Mouse (Mus musculus) lung, postnatal 0 days (tissue): Measurements from ENCODE around the gene Kdm4b. TPM values are rescaled to one million over a fixed set of nuclear protein-coding genes. Genes with fewer than 3 reads are reported as not detected.

Experiments used
- ATAC-seq: fragments of 200-750 bp; cut with Nextera tagmentation; 2 replicates; pipeline ENCODE4 v1.8.0; 2017; ENCODE audit warnings: moderate library complexity
- DNase-seq: peaks from one replicate; pipeline ENCODE4 v3.0.0-alpha.2; 2016; ENCODE audit warnings: low spot score
- H3K27ac ChIP-seq: fragments of 300-500 bp; sonication (generic); 2 replicates; pipeline ENCODE4 v1.5.1; 2014; ENCODE audit warnings: antibody characterized with exemption, mild to moderate bottlenecking, low read length, mixed read lengths
- H3K27me3 ChIP-seq: fragments of 300-500 bp; sonication (generic); replicated peaks from 2 replicates; pipeline ENCODE4 v1.6.1; 2014; ENCODE audit warnings: low read length, mixed read lengths; ENCODE audit not compliant: insufficient read depth
- H3K36me3 ChIP-seq: fragments of 300-500 bp; sonication (generic); 2 replicates; pipeline ENCODE4 v1.6.1; 2014; ENCODE audit warnings: low read length, mixed read lengths; ENCODE audit not compliant: insufficient read depth
- H3K4me1 ChIP-seq: fragments of 300-500 bp; sonication (generic); 2 replicates; pipeline ENCODE4 v1.6.1; 2014; ENCODE audit warnings: antibody characterized with exemption, low read depth, low read length, mixed read lengths; ENCODE audit not compliant: insufficient read depth
- H3K4me2 ChIP-seq: fragments of 300-500 bp; sonication (generic); replicated peaks from 2 replicates; pipeline ENCODE4 v1.6.1; 2014; ENCODE audit warnings: low read depth, mild to moderate bottlenecking, low read length, moderate library complexity, mixed read lengths
- H3K4me3 ChIP-seq: fragments of 300-500 bp; sonication (generic); 2 replicates; pipeline ENCODE4 v1.5.1; 2014; ENCODE audit warnings: low read depth, low read length
- H3K9ac ChIP-seq: fragments of 300-500 bp; sonication (generic); replicated peaks from 2 replicates; pipeline ENCODE4 v1.6.1; 2014; ENCODE audit warnings: low read depth, mild to moderate bottlenecking
- H3K9me3 ChIP-seq: fragments of 300-500 bp; sonication (generic); 2 replicates; pipeline ENCODE4 v1.6.1; 2016; ENCODE audit warnings: low read length, mixed read lengths
- CTCF ChIP-seq: IDR thresholded peaks from 2 replicates; pipeline ENCODE4 v1.5.1; 2016; ENCODE audit warnings: antibody characterized with exemption, mild to moderate bottlenecking
- EP300 ChIP-seq: IDR thresholded peaks from 2 replicates; pipeline ENCODE4 v1.6.1; 2016; ENCODE audit warnings: antibody characterized with exemption, mild to moderate bottlenecking, control low read depth
- WGBS: fragments of 180-500 bp; shearing (Covaris S2); extraction: QIAGEN DNeasy Blood & Tissue Kit; methylation state at CpG from one replicate; pipeline ENCODE4 v1.1.7; 2014; 5-methylcytosine and 5-hydroxymethylcytosine counted together
- polyA plus RNA-seq: library from polyadenylated mRNA; unstranded; fragments of >200 nt; fragmentation: Nextera tagmentation; extraction: Ambion mirVana; gene quantifications from 2 replicates; pipeline ENCODE4 v1.2.1, GENCODE M21; 2015

The Kdm4b gene
- polyA plus RNA-seq, 1 experiment from 2014 or later = 19.7 TPM

DNA sequence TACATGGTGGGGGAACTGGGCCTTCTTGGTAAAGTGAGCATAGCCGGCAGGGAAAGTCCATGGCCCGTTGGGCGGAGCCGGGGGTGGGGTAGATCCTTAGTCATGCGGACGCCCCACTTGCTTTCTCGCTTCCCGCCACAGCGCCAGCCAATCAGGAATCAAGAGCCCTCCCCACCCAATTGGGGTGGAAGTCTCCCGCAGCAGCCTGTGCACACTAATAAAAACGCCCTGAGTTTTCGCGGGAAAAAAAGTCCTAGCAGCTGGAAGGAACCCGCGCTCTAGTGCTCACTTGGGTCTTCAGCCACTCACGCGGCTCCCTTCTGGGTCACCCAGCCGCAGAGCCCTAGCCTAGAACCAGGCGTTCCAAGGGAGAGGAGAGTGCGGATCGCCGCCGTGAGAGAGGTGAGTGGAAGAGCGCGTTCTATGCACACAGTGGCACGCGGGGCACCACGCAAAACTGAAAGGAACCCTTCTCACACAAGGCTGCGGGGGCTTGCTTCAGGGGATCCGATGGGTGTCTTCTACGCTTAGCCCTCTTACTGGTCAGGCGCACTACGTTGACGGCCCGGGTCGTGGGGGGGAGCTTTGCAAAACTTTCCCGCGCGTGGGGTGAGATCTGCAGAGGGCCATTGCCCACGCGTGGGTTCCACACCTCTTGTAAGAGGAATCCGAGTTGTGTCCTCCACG, 22.6 kb upstream of the Kdm4b start, which contains the start of gene Uhrf1:
Gene Uhrf1, plus strand, starts transcription at position 162 of the 687 bp plus-strand sequence.
- peak within 1 kb of the TSS; percentile 69 for H3K4me3 ChIP-seq
- peaks cover 16% of the 10 kb centered on the region for H3K4me1 ChIP-seq
- H3K27me3 ChIP-seq = no peaks in the 10 kb centered on the region
- ATAC-seq (peak; percentile 49), DNase-seq (peak; percentile 83)
- H3K36me3 ChIP-seq = no peaks in the 10 kb centered on the region
- H3K4me2 ChIP-seq = peak within 1 kb of the TSS; percentile 99
- H3K9ac ChIP-seq = peak within 1 kb of the TSS; percentile 36
- no peaks in the 10 kb centered on the region for H3K9me3 ChIP-seq
- H3K27ac ChIP-seq = peak within 1 kb of the TSS; percentile 38; the same call in 1 of the 2 replicates
- WGBS = 2% methylated on average over 43 of the region's 43 CpGs
- no peak for TF ChIP-seq CTCF
- no peak for TF ChIP-seq EP300

DNA sequence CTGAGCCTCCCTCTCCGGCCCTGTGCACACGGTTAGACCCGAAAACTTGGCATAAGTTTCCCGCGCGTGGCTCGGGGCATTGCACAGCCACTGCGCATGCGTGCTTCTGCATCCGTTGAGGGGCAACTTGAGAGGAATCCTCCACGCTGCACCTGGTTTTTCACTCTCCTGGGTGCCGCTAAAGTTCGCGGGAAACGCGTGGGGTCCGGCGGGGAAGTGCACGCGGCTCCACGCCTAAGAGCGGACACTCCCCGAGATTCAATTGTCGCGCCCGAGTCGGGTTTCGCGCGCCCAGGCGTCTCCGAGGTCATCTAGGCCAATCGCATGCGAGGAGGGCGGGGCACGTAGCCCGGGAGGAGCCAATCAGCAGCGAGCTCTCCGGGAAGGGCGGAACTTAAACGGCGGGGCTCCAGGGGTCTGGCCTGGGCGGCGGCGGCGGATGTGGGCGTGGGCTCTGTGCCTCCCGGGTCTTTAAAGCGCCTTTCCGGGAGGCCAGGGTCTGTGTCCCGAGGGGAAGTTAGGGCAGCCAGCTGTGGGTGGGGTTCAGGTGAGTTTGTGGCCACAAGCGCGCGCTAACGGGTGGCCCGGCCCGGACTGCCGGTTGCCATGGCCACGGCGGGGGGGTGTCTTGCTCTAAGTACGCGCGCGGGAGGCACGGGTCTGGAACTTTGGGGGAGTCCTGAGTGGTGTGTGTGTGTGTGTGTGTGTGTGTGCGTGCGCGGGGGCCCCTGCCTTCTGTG, 21.8 kb upstream of the Kdm4b start:
- H3K4me1 ChIP-seq = peaks cover 17% of the 10 kb centered on the region
- WGBS = 0% methylated on average over 67 of the region's 68 CpGs

DNA sequence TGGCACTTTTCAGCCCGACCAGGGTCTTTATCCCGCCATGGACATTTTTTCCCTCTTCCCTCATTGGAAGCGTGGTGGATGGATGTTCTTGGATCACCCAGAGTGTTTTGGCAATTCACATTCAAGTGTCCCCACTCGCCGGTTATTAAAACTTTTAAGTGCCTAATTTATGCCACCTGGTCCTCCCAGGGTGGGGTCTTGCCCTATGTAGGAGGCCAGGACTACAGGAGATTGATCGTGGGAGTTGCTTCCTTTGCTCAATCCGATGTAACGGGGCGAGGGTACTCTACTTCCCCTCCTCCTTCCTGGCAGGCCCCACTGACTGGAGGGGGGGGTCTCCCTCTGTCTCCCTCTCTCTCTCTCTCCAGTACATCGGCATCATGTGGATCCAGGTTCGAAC, 21.1 kb upstream of the Kdm4b start:
- Histone ChIP-seq H3K27ac (no peak overlapping the region), H3K4me1 (peaks cover 17% of the 10 kb centered on the region), H3K27me3 (no peaks in the 10 kb centered on the region), H3K4me2 (peak overlapping the region; percentile 99), H3K4me3 (peak overlapping the region; percentile 69), H3K36me3 (no peaks in the 10 kb centered on the region), H3K9me3 (no peaks in the 10 kb centered on the region), H3K9ac (peak overlapping the region; percentile 36; the same call in 1 of the 2 replicates)
- 7% methylated on average over 10 of the region's 11 CpGs for WGBS
- no peak for TF ChIP-seq CTCF
- no peak for TF ChIP-seq EP300
- no peak for DNase-seq
- no peak for ATAC-seq

More for the DNA sequence above, 21.8 kb upstream of the Kdm4b start:
- Histone ChIP-seq H3K4me3 (peak overlapping the region; percentile 69), H3K4me2 (peak overlapping the region; percentile 99), H3K9ac (peak overlapping the region; percentile 36), H3K36me3 (no peaks in the 10 kb centered on the region), H3K9me3 (no peaks in the 10 kb centered on the region), H3K27ac (peak overlapping the region; percentile 38; the same call in 1 of the 2 replicates), H3K27me3 (no peaks in the 10 kb centered on the region)
- TF ChIP-seq CTCF (no peak), EP300 (no peak)
- ATAC-seq (peak; percentile 97), DNase-seq (peak; percentile 97)

DNA sequence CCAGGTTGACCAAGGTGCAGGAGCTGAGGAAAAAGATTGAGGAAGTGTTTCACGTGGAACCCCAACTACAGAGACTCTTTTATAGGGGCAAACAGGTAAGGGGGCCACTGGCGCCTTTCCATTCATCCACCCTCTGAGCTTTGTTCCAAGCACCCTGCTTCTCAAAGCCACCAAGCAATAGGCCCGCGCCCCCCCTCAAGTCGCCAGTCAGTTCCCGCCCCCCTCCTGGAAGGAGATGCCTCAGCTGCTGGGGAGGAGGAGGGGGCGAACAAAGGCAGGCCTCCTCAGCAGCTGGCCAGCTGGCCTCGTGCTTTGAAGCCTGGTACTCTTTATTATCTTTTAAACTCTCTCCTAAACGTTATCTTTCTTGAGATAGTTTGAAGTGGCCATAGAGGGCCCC, 20.7 kb upstream of the Kdm4b start:
- peaks cover 17% of the 10 kb centered on the region for H3K4me1 ChIP-seq
- ATAC-seq = no peak
- H3K4me3 ChIP-seq = no peak overlapping the region
- no peak for DNase-seq
- H3K4me2 ChIP-seq = peak overlapping the region; percentile 99
- no peak for TF ChIP-seq CTCF
- no peak for TF ChIP-seq EP300
- no peaks in the 10 kb centered on the region for H3K36me3 ChIP-seq
- H3K9me3 ChIP-seq = no peaks in the 10 kb centered on the region
- WGBS = 21% methylated on average over 9 of the region's 9 CpGs
- no peaks in the 10 kb centered on the region for H3K27me3 ChIP-seq
- H3K27ac ChIP-seq = no peak overlapping the region
- H3K9ac ChIP-seq = no peak overlapping the region

DNA sequence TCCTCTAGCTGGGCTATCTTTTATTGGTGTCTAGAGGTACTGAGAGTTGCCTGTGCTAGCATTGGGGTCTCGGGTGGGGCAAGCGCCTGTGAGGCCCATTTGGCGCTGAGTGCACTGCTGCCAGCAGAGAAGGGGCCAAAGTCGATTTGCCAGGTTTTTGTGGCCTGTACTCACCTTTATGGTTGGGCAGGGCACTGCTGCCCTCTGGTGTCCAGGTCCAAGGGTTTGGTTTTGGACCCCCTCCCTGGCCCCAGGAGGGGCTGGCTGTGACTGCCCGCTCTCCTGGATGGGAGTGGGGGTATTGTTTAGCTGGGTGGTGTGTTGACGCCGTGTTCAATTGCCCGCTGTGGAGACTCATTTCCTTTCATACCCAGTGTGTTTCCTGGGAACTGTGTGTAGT, 20.0 kb upstream of the Kdm4b start:
- peaks cover 17% of the 10 kb centered on the region for H3K4me1 ChIP-seq
- 57% methylated on average over 8 of the region's 8 CpGs for WGBS
- H3K4me2 ChIP-seq = no peak overlapping the region
- no peak overlapping the region for H3K4me3 ChIP-seq
- H3K27ac ChIP-seq = no peak overlapping the region
- no peak for ATAC-seq
- TF ChIP-seq CTCF (peak; percentile 65), EP300 (no peak)
- H3K9me3 ChIP-seq = no peaks in the 10 kb centered on the region
- no peak for DNase-seq
- H3K27me3 ChIP-seq = no peaks in the 10 kb centered on the region
- no peak overlapping the region for H3K9ac ChIP-seq
- no peaks in the 10 kb centered on the region for H3K36me3 ChIP-seq

DNA sequence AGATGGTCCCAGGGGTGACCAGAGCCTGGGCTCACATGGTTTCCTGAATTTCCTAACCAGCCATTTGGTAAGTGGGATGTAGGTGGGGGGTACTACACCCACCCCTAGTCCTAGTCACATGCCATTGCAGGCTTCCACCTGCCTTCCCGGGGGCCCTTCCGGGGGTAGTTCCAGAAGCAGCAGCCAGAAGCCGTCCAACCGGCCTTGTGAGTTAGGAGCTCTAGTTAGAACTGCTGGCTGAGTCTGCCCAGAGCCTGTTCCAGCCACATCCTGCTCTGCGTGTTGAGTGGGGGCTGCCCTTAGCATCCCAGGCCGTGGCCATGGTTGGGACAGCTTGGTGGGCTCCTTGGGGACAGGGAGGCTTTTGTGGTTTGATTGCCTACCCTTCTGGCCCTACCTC, 17.8 kb upstream of the Kdm4b start:
- H3K27me3 ChIP-seq = no peaks in the 10 kb centered on the region
- no peak overlapping the region for H3K9ac ChIP-seq
- TF ChIP-seq CTCF (no peak), EP300 (no peak)
- H3K4me1 ChIP-seq = peaks cover 17% of the 10 kb centered on the region
- no peak overlapping the region for H3K4me2 ChIP-seq
- no peaks in the 10 kb centered on the region for H3K36me3 ChIP-seq
- peak; percentile 45 for DNase-seq
- no peaks in the 10 kb centered on the region for H3K9me3 ChIP-seq
- H3K4me3 ChIP-seq = no peak overlapping the region
- peak; percentile 9 for ATAC-seq
- WGBS = 48% methylated on average over 6 of the region's 6 CpGs
- peak overlapping the region; percentile 57; the same call in 1 of the 2 replicates for H3K27ac ChIP-seq
